Mouse (Mus musculus) thymus, adult 2 months (tissue): ENCODE results near the gene Pa2g4.

ENCODE experiments used
- CTCF ChIP-seq: fragments of 200-500 bp; IDR thresholded peaks from 2 replicates; pipeline ENCODE4 v1.5.1; 2012; ENCODE audit warnings: mild to moderate bottlenecking, control low read depth, low read length, moderate library complexity, borderline replicate concordance; ENCODE audit not compliant: control insufficient read depth, poor library complexity, insufficient read depth; ENCODE audit errors: extremely low read depth
- POLR2A ChIP-seq: fragments of 200-500 bp; IDR thresholded peaks from 2 replicates; pipeline ENCODE4 v1.6.1; 2012; ENCODE audit warnings: mild to moderate bottlenecking, low read length, control low read depth, moderate library complexity; ENCODE audit not compliant: control insufficient read depth, poor library complexity, insufficient read depth; ENCODE audit errors: extremely low read depth

GRCm38 (mm10) chr10:128565206-128565787 lies 490 bp downstream of the Pa2g4 start:
- TF ChIP-seq CTCF = no peak
- no peak for TF ChIP-seq POLR2A
